ENCODE assay signal across 8 mouse cellular contexts in genomic region chr10:62110504-62111206, GRCm38 (mm10). TPM values are rescaled to one million over a fixed set of nuclear protein-coding genes. Genes with fewer than 3 reads are reported as not detected.
DNase-seq lines count a peak whose midpoint lies in the region; ATAC-seq and TF ChIP-seq lines count a peak whose summit lies in the region.

No protein-coding gene starts in this region.

- H3K4me2 ChIP-seq in embryonic facial prominence, embryonic 14.5 days (ENCODE audit: low read depth, low read length), result peak overlapping the region; percentile 98
- peak overlapping the region; percentile 89 for H3K4me2 ChIP-seq in midbrain, embryonic 12.5 days (replicated peaks)

- ATAC-seq in embryonic facial prominence, embryonic 14.5 days (ENCODE audit: low read depth), result peak; percentile 87
- ATAC-seq in midbrain, embryonic 12.5 days (ENCODE audit: low FRiP score, low read depth), result peak; percentile 81

- no peak for TF ChIP-seq EP300 in heart, adult 2 months (IDR thresholded peaks at IDR 0.05; ENCODE audit: insufficient read depth, low read depth, low read length)

- peak overlapping the region; percentile 78 for H3K9ac ChIP-seq in embryonic facial prominence, embryonic 14.5 days (ENCODE audit: low read depth, low read length)
- peak overlapping the region; percentile 94 for H3K9ac ChIP-seq in heart, adult 2 months (ENCODE audit: low read depth, low read length)
- peak overlapping the region; percentile 83 for H3K9ac ChIP-seq in midbrain, embryonic 12.5 days (replicated peaks)

- intact Hi-C loops in heart, adult 2 months (cut with DNase I), result no loop called here

- peaks cover 15% of the 10 kb centered on the region for H3K27me3 ChIP-seq in embryonic facial prominence, embryonic 14.5 days (replicated peaks; ENCODE audit: control insufficient read depth, insufficient read depth, low read length)
- peaks cover 4% of the 10 kb centered on the region for H3K27me3 ChIP-seq in heart, adult 2 months (ENCODE audit: control insufficient read depth, insufficient read depth, low read length)
- H3K27me3 ChIP-seq in kidney, adult 2 months (replicated peaks; ENCODE audit: control insufficient read depth, insufficient read depth, low read length), result no peaks in the 10 kb centered on the region
- peaks cover 60% of the 10 kb centered on the region for H3K27me3 ChIP-seq in limb, embryonic 10.5 days (ENCODE audit: low read depth, poor library complexity, severe bottlenecking)
- peaks cover 69% of the 10 kb centered on the region for H3K27me3 ChIP-seq in midbrain, embryonic 12.5 days
- no peaks in the 10 kb centered on the region for H3K27me3 ChIP-seq in small intestine, adult 2 months (ENCODE audit: control insufficient read depth, insufficient read depth, low read length)

- no peaks in the 10 kb centered on the region for H3K9me3 ChIP-seq in embryonic facial prominence, embryonic 14.5 days (ENCODE audit: control insufficient read depth, low read length)
- no peaks in the 10 kb centered on the region for H3K9me3 ChIP-seq in limb, embryonic 10.5 days (replicated peaks)
- no peaks in the 10 kb centered on the region for H3K9me3 ChIP-seq in midbrain, embryonic 12.5 days

- no peak for TF ChIP-seq POLR2A in heart, adult 2 months (IDR thresholded peaks at IDR 0.05; ENCODE audit: insufficient read depth, low read depth, low read length)
- no peak for TF ChIP-seq POLR2A in kidney, adult 2 months (IDR thresholded peaks at IDR 0.05; ENCODE audit: low read depth, low read length)
- 0 out of 2 replicates have a peak, but pooled peaks have one; percentile 24 for TF ChIP-seq POLR2A in small intestine, adult 2 months (IDR thresholded peaks at IDR 0.05; ENCODE audit: low read depth, low read length)

- H3K4me3 ChIP-seq in embryonic facial prominence, embryonic 14.5 days (ENCODE audit: low read depth, low read length), result peak overlapping the region; percentile 69
- H3K4me3 ChIP-seq in heart, adult 2 months, result peak overlapping the region; percentile 77
- H3K4me3 ChIP-seq in kidney, adult 2 months (ENCODE audit: insufficient read depth, low read depth, low read length), result peak overlapping the region; percentile 63
- peak overlapping the region; percentile 78 for H3K4me3 ChIP-seq in limb, embryonic 10.5 days
- H3K4me3 ChIP-seq in midbrain, embryonic 12.5 days, result peak overlapping the region; percentile 81
- H3K4me3 ChIP-seq in small intestine, adult 2 months (ENCODE audit: low read depth, low read length), result peak overlapping the region; percentile 99

- no peak overlapping the region for H3K27ac ChIP-seq in embryonic facial prominence, embryonic 14.5 days (replicated peaks; ENCODE audit: low read depth, low read length)
- H3K27ac ChIP-seq in heart, adult 2 months, result peak overlapping the region; percentile 28; the same call in 1 of the 2 replicates
- no peak overlapping the region for H3K27ac ChIP-seq in kidney, adult 2 months (ENCODE audit: insufficient read depth, low read depth, low read length)
- peak overlapping the region; percentile 86 for H3K27ac ChIP-seq in limb, embryonic 10.5 days
- H3K27ac ChIP-seq in midbrain, embryonic 12.5 days (replicated peaks), result no peak overlapping the region
- no peak overlapping the region; the same call in 1 of the 2 replicates for H3K27ac ChIP-seq in small intestine, adult 2 months (ENCODE audit: insufficient read depth, low read depth, low read length)

- peak; percentile 90 to 93 for DNase-seq in adrenal gland, postnatal 36 days
- DNase-seq in embryonic facial prominence, embryonic 14.5 days (ENCODE audit: low spot score), result peak; percentile 63
- peak; percentile 78 to 85 for DNase-seq in heart, adult 2 months
- DNase-seq in kidney, adult 2 months, result peak; percentile 88
- DNase-seq in limb, embryonic 10.5 days (ENCODE audit: low spot score), result peak; percentile 92
- DNase-seq in c-Kit-positive CD71-positive TER-119-positive erythroid progenitor cells, embryonic 14.5 days (ENCODE audit: low spot score), result no peak

- no peaks in the 10 kb centered on the region for H3K79me2 ChIP-seq in heart, adult 2 months (replicated peaks; ENCODE audit: control insufficient read depth, insufficient read depth, low read length)

- H3K36me3 ChIP-seq in embryonic facial prominence, embryonic 14.5 days (ENCODE audit: control insufficient read depth, insufficient read depth, low read length), result no peaks in the 10 kb centered on the region
- no peaks in the 10 kb centered on the region for H3K36me3 ChIP-seq in heart, adult 2 months (ENCODE audit: control insufficient read depth, insufficient read depth, low read length)
- H3K36me3 ChIP-seq in kidney, adult 2 months (ENCODE audit: control insufficient read depth, insufficient read depth, low read length), result no peaks in the 10 kb centered on the region
- H3K36me3 ChIP-seq in limb, embryonic 10.5 days, result no peaks in the 10 kb centered on the region
- no peaks in the 10 kb centered on the region for H3K36me3 ChIP-seq in midbrain, embryonic 12.5 days
- no peaks in the 10 kb centered on the region for H3K36me3 ChIP-seq in small intestine, adult 2 months (ENCODE audit: control insufficient read depth, insufficient read depth, low read length)

- TF ChIP-seq CTCF in heart, adult 2 months (IDR thresholded peaks at IDR 0.05), result peak; percentile 98; the same call in 1 of the 2 replicates
- peak; percentile 59 for TF ChIP-seq CTCF in kidney, adult 2 months (conservative IDR thresholded peaks at IDR 0.05; ENCODE audit: insufficient read depth, insufficient read length, low read depth, low read length)
- TF ChIP-seq CTCF in small intestine, adult 2 months (IDR thresholded peaks at IDR 0.05; ENCODE audit: extremely low read depth, insufficient read length, insufficient replicate concordance, low read depth, low read length), result peak; percentile 83

- WGBS in embryonic facial prominence, embryonic 14.5 days, result 1% methylated on average over 56 of the region's 57 CpGs
- WGBS in heart, adult 2 months, result under 1% methylated on average over 57 of the region's 57 CpGs
- under 1% methylated on average over 53 of the region's 57 CpGs for WGBS in kidney, adult 2 months
- under 1% methylated on average over 57 of the region's 57 CpGs for WGBS in limb, embryonic 10.5 days
- under 1% methylated on average over 57 of the region's 57 CpGs for WGBS in midbrain, embryonic 12.5 days
- WGBS in small intestine, adult 2 months, result under 1% methylated on average over 57 of the region's 57 CpGs

- H3K4me1 ChIP-seq in embryonic facial prominence, embryonic 14.5 days (ENCODE audit: control insufficient read depth, insufficient read depth, low read length), result peaks cover 4% of the 10 kb centered on the region
- no peaks in the 10 kb centered on the region for H3K4me1 ChIP-seq in heart, adult 2 months (ENCODE audit: control insufficient read depth, insufficient read depth, low read length)
- H3K4me1 ChIP-seq in kidney, adult 2 months (ENCODE audit: control insufficient read depth, insufficient read depth, low read length), result no peaks in the 10 kb centered on the region
- H3K4me1 ChIP-seq in limb, embryonic 10.5 days, result peaks cover 13% of the 10 kb centered on the region
- peaks cover 12% of the 10 kb centered on the region for H3K4me1 ChIP-seq in midbrain, embryonic 12.5 days
- peaks cover 4% of the 10 kb centered on the region for H3K4me1 ChIP-seq in small intestine, adult 2 months (ENCODE audit: control insufficient read depth, insufficient read depth, insufficient read length, low read length)

RNA-seq across cellular contexts. Expression of gene Neurog3, which starts 22.2 kb away (rescaled TPM):
- total RNA-seq in adrenal gland, postnatal 36 days (2021), result not detected
- not detected in 2 replicates for polyA plus RNA-seq in embryonic facial prominence, embryonic 14.5 days (2014; fragmentation: Nextera tagmentation; extraction: Ambion mirVana)
- total RNA-seq in heart, adult 2 months (2021), result not detected
- not detected in 2 replicates for polyA plus RNA-seq in heart, adult 2 months (2012; rRNA removed)
- polyA plus RNA-seq in kidney, adult 2 months (2012; rRNA removed), result not detected in 2 replicates
- not detected in 2 replicates for polyA plus RNA-seq in limb, embryonic 10.5 days (2016; fragmentation: Nextera tagmentation; extraction: Ambion mirVana)
- polyA plus RNA-seq in midbrain, embryonic 12.5 days (2016; fragmentation: Nextera tagmentation; extraction: Ambion mirVana), result 0.46 TPM in 1 of 2 replicates, not detected in the other
- 1.7 and 2.3 TPM in 2 replicates for polyA plus RNA-seq in small intestine, adult 2 months (2012; rRNA removed)

RNA-seq across cellular contexts. Expression of gene Fam241b, which starts 33.1 kb away (rescaled TPM):
- 1 to 10 TPM; 2.2 to 5.5 TPM for total RNA-seq in adrenal gland, postnatal 36 days (2021)
- 3.0 and 4.2 TPM in 2 replicates for polyA plus RNA-seq in embryonic facial prominence, embryonic 14.5 days (2014; fragmentation: Nextera tagmentation; extraction: Ambion mirVana)
- total RNA-seq in heart, adult 2 months (2021), result 1 to 10 TPM; 3.0 to 3.2 TPM
- polyA plus RNA-seq in heart, adult 2 months (2012; rRNA removed), result 2.5 and 3.3 TPM in 2 replicates
- polyA plus RNA-seq in kidney, adult 2 months (2012; rRNA removed), result 9.6 and 10.3 TPM in 2 replicates
- 9.0 and 12.6 TPM in 2 replicates for polyA plus RNA-seq in limb, embryonic 10.5 days (2016; fragmentation: Nextera tagmentation; extraction: Ambion mirVana)
- polyA plus RNA-seq in midbrain, embryonic 12.5 days (2016; fragmentation: Nextera tagmentation; extraction: Ambion mirVana), result 41.0 and 41.6 TPM in 2 replicates
- polyA plus RNA-seq in small intestine, adult 2 months (2012; rRNA removed), result 6.2 and 11.1 TPM in 2 replicates

Comparison
In these comparisons a context has a peak if more than half of its experiments do, and no peak if none do; other contexts are left out.
1. H3K27ac ChIP-seq: peak in heart, adult 2 months (single experiment) and limb, embryonic 10.5 days (single experiment); none in embryonic facial prominence, embryonic 14.5 days (single experiment), kidney, adult 2 months (single experiment), midbrain, embryonic 12.5 days (single experiment) and small intestine, adult 2 months (single experiment).
2. Peak in every context shown above with its lines, with median percentiles within 50 percentile points of each other: H3K4me3 ChIP-seq, H3K9ac ChIP-seq and CTCF ChIP-seq.